Mouse (Mus musculus): ENCODE results near the gene Wwox.

Gene Wwox

GRCm38 (mm10) chr8:115195334-115195733 lies 755.9 kb downstream of the Wwox start:
- in situ Hi-C loops (cut with MboI, MseI): no loop called here

DNA sequence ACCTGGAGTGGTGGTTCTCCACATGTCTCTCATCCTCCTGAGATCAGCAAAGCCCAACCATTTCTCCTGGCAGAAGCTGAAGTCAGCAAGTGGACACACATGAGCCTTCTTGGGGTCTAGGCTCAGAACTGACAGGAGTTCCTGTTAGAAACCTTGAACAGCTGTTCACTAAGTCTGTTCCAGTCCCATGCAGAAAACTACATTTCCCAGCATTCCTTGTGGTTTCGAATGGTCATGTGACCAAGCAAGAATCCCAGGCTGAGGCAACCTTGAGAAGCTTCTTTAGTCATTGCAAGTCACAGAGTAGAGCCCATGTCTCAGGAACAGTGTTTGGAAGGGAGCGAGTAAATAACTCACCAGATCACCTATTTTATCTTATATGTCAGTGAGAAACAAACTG lies 757.4 kb downstream of the Wwox start:
- in situ Hi-C loops (cut with MboI, MseI): no loop called here

DNA sequence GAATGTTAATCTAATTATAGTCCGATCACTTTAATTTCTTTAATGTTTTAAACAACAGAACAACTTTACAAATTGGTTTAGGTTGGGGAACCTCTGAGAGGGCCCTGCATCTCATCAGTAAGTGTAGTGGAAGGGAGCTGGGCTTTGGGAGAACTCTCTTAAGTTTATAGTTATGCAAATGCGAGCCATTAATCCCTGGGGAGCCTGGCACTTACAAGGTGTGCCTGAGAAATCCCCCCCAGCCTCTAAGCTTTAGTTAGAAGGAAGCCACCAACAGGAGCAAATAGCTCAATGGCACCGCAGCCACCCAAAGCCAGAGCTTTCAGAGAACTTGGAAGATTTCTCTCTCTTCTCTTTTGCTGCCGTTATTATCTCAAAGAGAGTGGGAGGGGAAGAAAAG lies 759.7 kb downstream of the Wwox start:
- in situ Hi-C loops (cut with MboI, MseI): no loop called here

DNA sequence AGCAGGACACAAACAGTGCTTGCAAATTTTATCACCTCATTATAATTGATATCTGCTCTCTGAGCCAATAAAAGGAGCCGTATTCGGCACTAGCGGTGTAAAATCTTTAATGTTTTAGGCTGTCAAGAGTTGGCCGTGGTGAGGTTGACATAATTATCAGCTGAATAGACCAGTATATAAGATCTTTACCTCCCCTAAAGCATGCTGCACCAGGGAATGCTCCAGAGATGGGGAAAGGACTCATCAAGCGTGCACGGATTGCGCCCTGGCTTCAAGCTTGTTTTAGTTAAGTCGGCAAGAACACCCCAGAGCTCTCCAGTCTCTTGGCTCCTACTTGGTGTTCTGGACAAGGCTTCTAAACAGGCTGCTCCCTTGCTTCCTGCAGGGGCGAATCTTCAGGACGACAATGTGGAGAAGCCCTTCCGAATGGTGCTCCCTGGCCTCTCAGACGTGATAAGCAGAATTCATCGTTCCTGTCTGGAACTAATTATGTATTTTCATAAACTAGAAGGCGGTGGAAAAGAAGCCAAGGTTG lies 760.2 kb downstream of the Wwox start:
- in situ Hi-C loops (cut with MboI, MseI): no loop called here

GRCm38 (mm10) chr8:115201726-115202125 lies 762.3 kb downstream of the Wwox start:
- in situ Hi-C loops (cut with MboI, MseI): no loop called here

GRCm38 (mm10) chr8:115207480-115207879 lies 768.0 kb downstream of the Wwox start:
- in situ Hi-C loops (cut with MboI, MseI): no loop called here

GRCm38 (mm10) chr8:115208415-115209192 lies 769.1 kb downstream of the Wwox start:
- in situ Hi-C loops (cut with MboI, MseI): no loop called here

GRCm38 (mm10) chr8:115210014-115210413 lies 770.6 kb downstream of the Wwox start:
- in situ Hi-C loops (cut with MboI, MseI): no loop called here

DNA sequence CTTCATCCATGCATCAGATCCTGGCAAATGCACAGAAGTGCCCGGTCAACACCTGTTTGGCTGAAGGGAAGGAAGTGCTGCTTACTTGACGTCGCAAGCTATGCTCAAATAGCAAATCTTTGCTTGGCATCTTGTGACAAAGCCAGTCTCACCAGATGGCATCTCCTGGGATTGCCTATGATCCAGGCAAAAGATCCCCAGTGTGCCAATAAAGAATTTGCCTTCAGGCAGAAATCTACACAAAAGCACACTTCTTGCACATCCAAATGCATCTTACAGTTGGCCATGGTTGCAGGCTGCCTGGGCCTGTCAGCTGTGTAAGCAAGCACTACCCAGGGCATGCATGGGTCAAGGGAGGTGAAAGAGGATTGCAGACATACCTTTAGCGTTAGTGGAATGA lies 773.7 kb downstream of the Wwox start:
- in situ Hi-C loops (cut with MboI, MseI): no loop called here

- in situ Hi-C loops (cut with MboI, MseI): no loop called here
These were observed 775.4 kb downstream of the Wwox start for GRCm38 (mm10) chr8:115214870-115215269.

DNA sequence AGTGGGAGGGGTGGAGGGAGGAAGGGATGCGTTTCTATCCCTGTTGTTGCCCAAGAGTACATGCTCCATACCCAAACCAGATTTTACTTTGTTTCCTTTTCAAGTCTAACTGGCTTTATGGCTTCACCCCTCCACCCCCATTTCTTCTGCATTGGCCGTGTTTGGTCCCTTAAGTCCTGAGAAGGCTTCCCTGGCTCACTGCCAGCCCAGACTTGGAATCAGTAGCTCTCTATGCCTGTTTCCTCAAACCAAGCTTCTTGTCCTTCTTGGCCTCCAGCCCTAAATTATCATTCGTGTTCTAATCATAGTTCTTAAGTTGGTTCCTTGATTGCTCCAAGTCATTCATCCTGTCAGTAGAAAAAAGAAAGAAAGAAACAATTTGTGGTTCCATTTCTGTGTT lies 777.3 kb downstream of the Wwox start:
- in situ Hi-C loops (cut with MboI, MseI): no loop called here

DNA sequence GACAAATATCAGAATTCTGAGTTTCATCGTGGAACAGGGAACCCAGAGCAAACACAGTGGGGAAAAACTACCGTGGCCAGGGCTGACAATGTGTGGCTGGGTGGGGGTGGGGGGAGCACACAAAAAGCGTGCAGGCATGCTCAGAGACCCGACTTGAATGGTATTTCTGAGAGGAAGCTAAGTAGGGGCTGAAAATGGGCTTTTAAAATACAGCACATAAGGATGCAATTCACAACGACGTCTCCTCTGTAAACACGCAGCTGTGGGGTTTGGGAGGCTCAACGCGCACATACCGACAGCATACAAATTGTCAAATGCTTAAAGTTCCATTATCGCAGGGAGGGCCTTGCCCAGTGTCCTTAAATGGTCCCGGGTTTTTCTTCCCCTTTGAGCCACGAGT lies 783.1 kb downstream of the Wwox start:
- in situ Hi-C loops (cut with MboI, MseI): no loop called here

DNA sequence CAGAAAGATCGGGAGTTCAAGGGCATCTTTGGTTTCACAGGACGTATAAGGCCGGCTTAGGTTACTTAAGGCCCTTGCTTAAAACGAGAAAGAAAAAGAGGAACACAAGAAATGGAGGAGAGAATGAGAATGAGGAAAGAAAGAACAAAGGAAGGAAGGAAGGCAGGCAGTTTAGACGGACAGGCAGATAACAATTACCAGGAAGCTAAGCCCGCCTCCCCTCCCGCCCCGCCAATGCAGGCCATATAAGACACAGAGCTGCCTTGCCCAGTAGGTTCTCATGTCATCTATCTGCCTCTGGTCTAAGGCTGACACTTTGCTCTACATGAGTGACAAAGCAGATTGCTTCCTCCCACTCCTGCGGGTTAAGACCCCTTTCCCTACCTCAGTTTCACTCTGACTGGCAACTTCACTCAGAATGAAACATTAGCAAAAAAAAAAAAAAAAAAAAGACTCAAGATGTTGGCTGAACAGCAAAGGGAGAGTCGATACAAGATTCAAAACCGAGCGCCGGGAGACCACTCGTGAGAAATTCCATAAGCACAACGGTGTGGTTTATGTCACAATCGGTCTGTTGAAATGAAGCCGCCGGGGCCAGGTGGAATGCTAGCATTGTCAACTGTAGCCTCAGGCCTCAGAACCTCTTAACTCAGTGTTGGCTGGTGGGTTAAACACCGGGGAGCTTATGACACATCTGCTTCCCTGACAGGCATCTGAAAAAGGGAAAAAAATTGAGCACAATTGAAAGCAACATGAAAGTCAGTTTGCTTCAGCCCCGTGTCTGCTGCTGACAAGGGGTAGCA lies 787.5 kb downstream of the Wwox start:
- in situ Hi-C loops (cut with MboI, MseI): no loop called here

GRCm38 (mm10) chr8:115228903-115229302 lies 789.4 kb downstream of the Wwox start:
- in situ Hi-C loops (cut with MboI, MseI): no loop called here

DNA sequence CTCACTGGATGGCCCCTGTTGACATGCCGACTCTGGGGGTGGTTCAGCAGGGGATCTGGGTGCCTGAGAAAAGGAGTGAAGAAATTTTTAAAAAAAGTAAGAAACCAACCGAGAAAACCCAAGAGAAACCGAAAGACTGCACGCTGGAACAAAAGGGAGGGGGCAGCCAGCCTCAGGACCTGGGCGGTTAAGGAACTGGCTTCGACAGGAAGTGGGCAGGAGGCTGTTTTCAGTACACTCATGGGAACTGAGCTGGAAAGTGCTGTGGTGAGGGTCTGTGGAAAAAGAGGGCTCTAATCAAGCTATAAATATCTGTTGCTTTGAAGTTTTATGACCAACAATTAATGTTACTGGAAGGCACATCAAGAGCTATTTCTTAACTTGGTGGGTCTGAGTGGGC lies 794.6 kb downstream of the Wwox start:
- in situ Hi-C loops (cut with MboI, MseI): loop anchor here (5.0 kb wide), 1 partner anchor 47 kb away; no protein-coding TSS in a partner anchor

DNA sequence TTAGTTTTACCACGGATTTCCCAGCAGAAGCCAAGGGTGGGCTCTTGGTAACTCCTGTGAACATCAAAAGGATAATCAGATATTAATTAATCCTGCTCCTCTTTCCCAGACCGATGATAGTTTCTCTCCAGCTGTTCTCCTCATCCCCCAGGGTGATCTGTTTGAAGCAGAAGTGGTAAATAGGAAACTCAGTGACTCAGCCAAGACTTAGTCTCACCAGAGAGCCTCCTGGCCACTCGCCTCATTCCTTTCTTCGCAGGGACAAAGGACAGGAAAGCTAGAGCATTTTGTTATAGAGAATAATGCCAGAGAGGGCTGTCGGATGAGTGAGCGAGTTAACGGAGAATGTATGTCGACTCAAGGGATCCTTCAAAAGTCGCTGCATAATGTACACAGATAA lies 798.1 kb downstream of the Wwox start:
- in situ Hi-C loops (cut with MboI, MseI): no loop called here

DNA sequence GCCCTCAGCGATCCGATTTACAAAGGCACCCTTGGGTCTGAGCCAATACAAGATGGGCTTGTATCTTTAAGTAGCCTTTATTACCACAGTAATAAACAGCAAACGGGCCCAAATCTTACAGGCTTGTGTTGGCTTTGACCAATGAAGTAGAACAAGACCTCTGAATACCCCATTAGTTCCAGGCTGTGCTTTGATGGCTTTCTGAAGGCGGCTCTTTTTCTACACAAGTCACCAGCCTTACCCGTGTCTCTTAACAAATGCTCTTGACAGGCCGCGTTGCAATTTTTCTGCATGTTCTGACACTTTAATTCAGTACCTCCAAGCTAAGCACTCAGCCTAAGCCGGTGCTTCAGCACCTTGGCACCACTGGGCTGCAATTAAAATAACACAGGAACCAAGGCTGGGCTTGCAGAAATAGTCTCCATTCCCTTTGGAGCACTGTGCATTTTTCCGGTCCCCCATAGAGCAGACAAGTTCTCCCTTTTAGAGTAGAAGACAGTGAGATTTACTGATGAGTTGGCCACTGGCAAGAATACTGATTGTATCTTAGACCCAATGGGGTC lies 804.1 kb downstream of the Wwox start:
- in situ Hi-C loops (cut with MboI, MseI): no loop called here

- in situ Hi-C loops (cut with MboI, MseI): no loop called here
These were observed 810.4 kb downstream of the Wwox start for GRCm38 (mm10) chr8:115249688-115250366.

GRCm38 (mm10) chr8:115255550-115255949 lies 816.1 kb downstream of the Wwox start:
- in situ Hi-C loops (cut with MboI, MseI): no loop called here

- in situ Hi-C loops (cut with MboI, MseI): no loop called here
These were observed 818.0 kb downstream of the Wwox start for GRCm38 (mm10) chr8:115257417-115257816.

DNA sequence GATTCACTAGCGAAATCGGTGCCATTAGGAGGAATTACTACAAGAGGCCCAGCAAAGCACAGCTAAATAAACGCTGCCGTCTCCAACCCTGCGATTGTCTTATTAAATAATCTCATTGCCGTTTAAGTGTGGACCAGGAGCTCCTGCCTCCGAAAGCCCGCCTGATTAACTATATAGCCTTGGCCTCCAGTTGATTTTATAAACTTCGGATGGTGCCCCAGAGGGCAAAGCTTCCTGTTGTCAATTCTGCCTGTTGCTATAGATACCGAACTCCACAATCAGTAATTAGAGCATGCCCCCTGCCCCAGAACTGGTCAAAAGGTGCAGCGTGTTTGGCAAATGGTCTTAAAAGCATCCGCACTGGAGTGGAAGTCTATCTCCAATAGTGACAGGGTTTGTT lies 820.4 kb downstream of the Wwox start:
- in situ Hi-C loops (cut with MboI, MseI): loop anchor here (10.0 kb wide), 1 partner anchor 1065 kb away; no protein-coding TSS in a partner anchor

- in situ Hi-C loops (cut with MboI, MseI): loop anchor here (10.0 kb wide), 1 partner anchor 1072 kb away; no protein-coding TSS in a partner anchor
These were observed 827.7 kb downstream of the Wwox start for GRCm38 (mm10) chr8:115267196-115267595.
